Mouse (Mus musculus): ENCODE data around the gene Tjp1. TPM values are rescaled to one million over a fixed set of nuclear protein-coding genes. Genes with fewer than 3 reads are reported as not detected.

Tjp1 gene
- polyA plus RNA-seq, 1 experiment, result 19.3 TPM

DNA sequence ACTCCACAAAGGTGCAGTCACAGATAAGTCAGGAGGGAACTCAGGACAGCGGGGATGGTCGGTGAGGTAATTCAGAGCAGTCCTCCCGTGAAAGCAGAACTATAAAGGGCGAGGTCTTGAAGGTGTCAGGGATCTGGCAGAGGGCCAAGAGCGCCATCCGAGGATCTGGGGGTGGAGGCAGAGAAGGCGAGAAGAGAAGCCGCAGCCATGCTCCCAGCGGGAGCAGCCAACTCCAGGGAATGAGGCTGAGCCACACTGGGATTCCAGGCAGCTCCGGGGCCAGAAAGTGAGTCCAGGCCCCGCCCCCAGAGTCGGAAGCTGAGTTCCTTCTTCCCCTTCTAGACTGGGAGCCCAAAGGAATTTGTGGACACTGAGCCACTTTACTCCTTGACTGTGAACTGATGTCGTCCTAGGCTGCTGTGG, 41.3 kb downstream of the Tjp1 start:
- H3K79me2 ChIP-seq (ENCODE audit: control insufficient read depth, insufficient read depth), result no peaks in the 10 kb centered on the region
- no peaks in the 10 kb centered on the region for H3K36me3 ChIP-seq (ENCODE audit: control insufficient read depth, insufficient read depth)
- no peaks in the 10 kb centered on the region for H3K79me3 ChIP-seq (ENCODE audit: low read depth)
- no peak overlapping the region for H3K4me3 ChIP-seq (ENCODE audit: insufficient read depth, poor library complexity, severe bottlenecking)
- TF ChIP-seq FOSL1 (IDR thresholded peaks at IDR 0.05; ENCODE audit: insufficient read depth, low read length, poor library complexity, severe bottlenecking), result no peak
- TF ChIP-seq CEBPB (IDR thresholded peaks at IDR 0.05; ENCODE audit: low read depth), result no peak
- TF ChIP-seq CTCF (IDR thresholded peaks at IDR 0.05; ENCODE audit: control insufficient read depth, insufficient read depth, insufficient read length), result no peak
- no peak for TF ChIP-seq USF1 (IDR thresholded peaks at IDR 0.05; ENCODE audit: low read depth)
- no peak for TF ChIP-seq MYOG (IDR thresholded peaks at IDR 0.05; ENCODE audit: control insufficient read depth, extremely low read depth, insufficient read length)
- TF ChIP-seq MAX (IDR thresholded peaks at IDR 0.05), result no peak
- no peak for TF ChIP-seq MYOD1 (IDR thresholded peaks at IDR 0.05; ENCODE audit: control insufficient read depth, insufficient read length, low read depth)
- H3ac ChIP-seq (ENCODE audit: control insufficient read depth, insufficient read length, low read depth), result no peak overlapping the region
- no peaks in the 10 kb centered on the region for H3K27me3 ChIP-seq (ENCODE audit: control insufficient read depth, insufficient read depth, insufficient read length)

- no peak overlapping the region for H3ac ChIP-seq (ENCODE audit: control insufficient read depth, insufficient read length, low read depth)
- no peaks in the 10 kb centered on the region for H3K79me2 ChIP-seq (ENCODE audit: control insufficient read depth, insufficient read depth)
- TF ChIP-seq CTCF (IDR thresholded peaks at IDR 0.05; ENCODE audit: control insufficient read depth, insufficient read depth, insufficient read length) (no peak), MYOG (IDR thresholded peaks at IDR 0.05; ENCODE audit: control insufficient read depth, extremely low read depth, insufficient read length) (no peak), USF1 (IDR thresholded peaks at IDR 0.05; ENCODE audit: low read depth) (no peak), MAX (IDR thresholded peaks at IDR 0.05) (no peak)
- no peaks in the 10 kb centered on the region for H3K27me3 ChIP-seq (ENCODE audit: control insufficient read depth, insufficient read depth, insufficient read length)
- H3K79me3 ChIP-seq (ENCODE audit: low read depth), result no peaks in the 10 kb centered on the region
- no peaks in the 10 kb centered on the region for H3K36me3 ChIP-seq (ENCODE audit: control insufficient read depth, insufficient read depth)
- no peak overlapping the region for H3K4me3 ChIP-seq (ENCODE audit: insufficient read depth, poor library complexity, severe bottlenecking)
Observed at GRCm38 (mm10) chr7:65484170-65484778, 43.3 kb downstream of the Tjp1 start.

- H3ac ChIP-seq (ENCODE audit: control insufficient read depth, insufficient read length, low read depth), result no peak overlapping the region
- H3K4me3 ChIP-seq (ENCODE audit: insufficient read depth, poor library complexity, severe bottlenecking), result no peak overlapping the region
- H3K79me2 ChIP-seq (ENCODE audit: control insufficient read depth, insufficient read depth), result no peaks in the 10 kb centered on the region
- TF ChIP-seq CEBPB (IDR thresholded peaks at IDR 0.05; ENCODE audit: low read depth), result no peak
- TF ChIP-seq CTCF (IDR thresholded peaks at IDR 0.05; ENCODE audit: control insufficient read depth, insufficient read depth, insufficient read length), result no peak
- TF ChIP-seq MAX (IDR thresholded peaks at IDR 0.05), result no peak
- TF ChIP-seq USF1 (IDR thresholded peaks at IDR 0.05; ENCODE audit: low read depth), result no peak
- TF ChIP-seq MYOD1 (IDR thresholded peaks at IDR 0.05; ENCODE audit: control insufficient read depth, insufficient read length, low read depth), result no peak
- TF ChIP-seq MYOG (IDR thresholded peaks at IDR 0.05; ENCODE audit: control insufficient read depth, extremely low read depth, insufficient read length), result no peak
- TF ChIP-seq FOSL1 (IDR thresholded peaks at IDR 0.05; ENCODE audit: insufficient read depth, low read length, poor library complexity, severe bottlenecking), result no peak
- no peaks in the 10 kb centered on the region for H3K36me3 ChIP-seq (ENCODE audit: control insufficient read depth, insufficient read depth)
- no peaks in the 10 kb centered on the region for H3K27me3 ChIP-seq (ENCODE audit: control insufficient read depth, insufficient read depth, insufficient read length)
- H3K79me3 ChIP-seq (ENCODE audit: low read depth), result no peaks in the 10 kb centered on the region
Observed at GRCm38 (mm10) chr7:65482216-65482615, 45.4 kb downstream of the Tjp1 start.

- Histone ChIP-seq H3K79me2 (ENCODE audit: control insufficient read depth, insufficient read depth) (no peaks in the 10 kb centered on the region), H3K27me3 (ENCODE audit: control insufficient read depth, insufficient read depth, insufficient read length) (no peaks in the 10 kb centered on the region), H3K4me3 (ENCODE audit: insufficient read depth, poor library complexity, severe bottlenecking) (no peak overlapping the region), H3ac (ENCODE audit: control insufficient read depth, insufficient read length, low read depth) (no peak overlapping the region), H3K36me3 (ENCODE audit: control insufficient read depth, insufficient read depth) (no peaks in the 10 kb centered on the region), H3K79me3 (ENCODE audit: low read depth) (no peaks in the 10 kb centered on the region)
- TF ChIP-seq MYOG (IDR thresholded peaks at IDR 0.05; ENCODE audit: control insufficient read depth, extremely low read depth, insufficient read length), result no peak
- no peak for TF ChIP-seq MYOD1 (IDR thresholded peaks at IDR 0.05; ENCODE audit: control insufficient read depth, insufficient read length, low read depth)
- TF ChIP-seq MAX (IDR thresholded peaks at IDR 0.05), result no peak
- no peak for TF ChIP-seq FOSL1 (IDR thresholded peaks at IDR 0.05; ENCODE audit: insufficient read depth, low read length, poor library complexity, severe bottlenecking)
- no peak for TF ChIP-seq USF1 (IDR thresholded peaks at IDR 0.05; ENCODE audit: low read depth)
- TF ChIP-seq CTCF (IDR thresholded peaks at IDR 0.05; ENCODE audit: control insufficient read depth, insufficient read depth, insufficient read length), result no peak
- TF ChIP-seq CEBPB (IDR thresholded peaks at IDR 0.05; ENCODE audit: low read depth), result no peak
Observed at GRCm38 (mm10) chr7:65472048-65472447, 55.5 kb downstream of the Tjp1 start.

GRCm38 (mm10) chr7:65471406-65471805, 56.2 kb downstream of the Tjp1 start:
- no peaks in the 10 kb centered on the region for H3K79me3 ChIP-seq (ENCODE audit: low read depth)
- no peaks in the 10 kb centered on the region for H3K27me3 ChIP-seq (ENCODE audit: control insufficient read depth, insufficient read depth, insufficient read length)
- TF ChIP-seq FOSL1 (IDR thresholded peaks at IDR 0.05; ENCODE audit: insufficient read depth, low read length, poor library complexity, severe bottlenecking) (no peak), USF1 (IDR thresholded peaks at IDR 0.05; ENCODE audit: low read depth) (no peak), MAX (IDR thresholded peaks at IDR 0.05) (no peak), CTCF (IDR thresholded peaks at IDR 0.05; ENCODE audit: control insufficient read depth, insufficient read depth, insufficient read length) (no peak), MYOG (IDR thresholded peaks at IDR 0.05; ENCODE audit: control insufficient read depth, extremely low read depth, insufficient read length) (no peak), CEBPB (IDR thresholded peaks at IDR 0.05; ENCODE audit: low read depth) (no peak), MYOD1 (IDR thresholded peaks at IDR 0.05; ENCODE audit: control insufficient read depth, insufficient read length, low read depth) (no peak)
- H3K4me3 ChIP-seq (ENCODE audit: insufficient read depth, poor library complexity, severe bottlenecking), result no peak overlapping the region
- H3K79me2 ChIP-seq (ENCODE audit: control insufficient read depth, insufficient read depth), result no peaks in the 10 kb centered on the region
- no peaks in the 10 kb centered on the region for H3K36me3 ChIP-seq (ENCODE audit: control insufficient read depth, insufficient read depth)
- no peak overlapping the region for H3ac ChIP-seq (ENCODE audit: control insufficient read depth, insufficient read length, low read depth)

DNA sequence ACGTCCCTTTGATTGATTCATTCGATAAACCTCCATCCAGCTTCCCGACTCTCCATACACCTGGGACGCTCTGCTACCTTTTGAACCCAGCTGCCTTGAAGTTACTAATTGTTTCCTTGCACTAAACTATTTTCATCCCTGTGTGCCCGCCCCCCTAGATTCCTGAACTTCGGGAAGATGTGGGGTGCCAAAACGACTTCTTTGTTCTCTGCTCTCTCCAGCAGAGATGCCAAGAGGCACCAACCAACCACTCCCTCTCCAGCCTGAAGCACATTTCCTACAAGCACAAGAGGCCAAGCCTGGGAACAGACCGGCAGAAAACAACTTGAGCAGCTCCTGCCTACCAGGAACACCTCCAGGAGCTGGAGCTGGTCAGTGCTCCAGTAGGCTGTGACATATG, 57.4 kb downstream of the Tjp1 start:
- TF ChIP-seq USF1 (IDR thresholded peaks at IDR 0.05; ENCODE audit: low read depth), result no peak
- Histone ChIP-seq H3K4me3 (ENCODE audit: insufficient read depth, poor library complexity, severe bottlenecking) (no peak overlapping the region), H3K36me3 (ENCODE audit: control insufficient read depth, insufficient read depth) (no peaks in the 10 kb centered on the region), H3K79me3 (ENCODE audit: low read depth) (no peaks in the 10 kb centered on the region), H3ac (ENCODE audit: control insufficient read depth, insufficient read length, low read depth) (peak overlapping the region; percentile 4), H3K79me2 (ENCODE audit: control insufficient read depth, insufficient read depth) (no peaks in the 10 kb centered on the region), H3K27me3 (ENCODE audit: control insufficient read depth, insufficient read depth, insufficient read length) (no peaks in the 10 kb centered on the region)
